Mouse (Mus musculus): ENCODE results near the gene Abr.

DNA sequence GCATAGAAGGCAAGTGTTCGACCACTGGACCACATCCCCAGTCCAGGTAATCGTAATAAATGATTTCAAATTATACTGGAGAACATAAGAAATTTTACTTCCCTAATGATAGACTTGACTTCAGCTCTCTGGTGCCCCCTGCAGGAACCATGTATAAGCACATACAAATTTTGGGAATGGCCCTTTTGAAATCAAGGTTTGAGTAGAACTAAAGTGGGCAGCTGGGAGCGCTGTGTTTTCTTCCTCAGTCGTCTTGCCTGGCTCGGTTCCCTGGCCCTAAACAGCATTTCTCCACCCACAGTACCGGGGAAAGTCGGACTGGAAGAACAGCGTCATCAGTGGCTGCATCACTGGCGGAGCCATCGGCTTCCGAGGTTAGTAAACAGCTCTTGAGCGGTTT lies 211.3 kb downstream of the Abr start:
- TF ChIP-seq CTCF (IDR thresholded peaks at IDR 0.05; ENCODE audit: borderline replicate concordance, extremely low read depth, insufficient read depth, insufficient read length) (peak; percentile 53), POLR2A (IDR thresholded peaks at IDR 0.05; ENCODE audit: borderline replicate concordance, extremely low read depth, insufficient read depth, insufficient read length, poor library complexity, severe bottlenecking) (no peak)

Measured in brain, embryonic 14.5 days (tissue).